Mouse (Mus musculus) midbrain, embryonic 13.5 days (tissue): ENCODE measurements around the gene Fam205a1. TPM values are rescaled to one million over a fixed set of nuclear protein-coding genes. Genes with fewer than 3 reads are reported as not detected.

ENCODE experiments used
- polyA plus RNA-seq: library from polyadenylated mRNA; unstranded; fragments of >200 nt; fragmentation: Nextera tagmentation; extraction: Ambion mirVana; gene quantifications from 2 replicates; pipeline ENCODE4 v1.2.1, GENCODE M21; 2015

Fam205a1 gene
- polyA plus RNA-seq, 1 experiment from 2014 or later, result not detected

Other genes starting within 250 kb of the Fam205a1 start
- gene Gm10591, start 241.7 kb downstream of the Fam205a1 start, polyA plus RNA-seq, result not detected in 2 replicates
- gene Gm2564, start 224.2 kb downstream of the Fam205a1 start, polyA plus RNA-seq, result not detected in 2 replicates
- gene Ccl27b, start 198.6 kb downstream of the Fam205a1 start, polyA plus RNA-seq, result not detected in 2 replicates
- gene Il11ra2, start 192.0 kb downstream of the Fam205a1 start, polyA plus RNA-seq, result not detected in 2 replicates
- 0.55 and 1.2 TPM in 2 replicates for gene 4930578G10Rik, start 118.3 kb downstream of the Fam205a1 start, polyA plus RNA-seq
- 0.45 TPM in 1 of 2 replicates, not detected in the other for gene Ccl19, start 97.3 kb downstream of the Fam205a1 start, polyA plus RNA-seq
- 0.63 TPM in 1 of 2 replicates, not detected in the other for gene Ccl21a, start 79.9 kb downstream of the Fam205a1 start, polyA plus RNA-seq
- gene Gm12394, start 2.9 kb upstream of the Fam205a1 start, polyA plus RNA-seq, result 0.35 and 0.43 TPM in 2 replicates
- 1.2 and 1.7 TPM in 2 replicates for gene Fam205c, start 20.3 kb upstream of the Fam205a1 start, polyA plus RNA-seq
- 14.8 and 15.2 TPM in 2 replicates for gene Phf24, start 62.8 kb upstream of the Fam205a1 start, polyA plus RNA-seq
- gene Dnajb5, start 95.9 kb upstream of the Fam205a1 start, polyA plus RNA-seq, result 45.9 and 58.2 TPM in 2 replicates
- 0.49 and 0.50 TPM in 2 replicates for gene 1700022I11Rik, start 115.7 kb upstream of the Fam205a1 start, polyA plus RNA-seq
- gene Vcp, start 146.6 kb upstream of the Fam205a1 start, polyA plus RNA-seq, result 560 and 579 TPM in 2 replicates
- 17.0 and 18.7 TPM in 2 replicates for gene Fancg, start 156.6 kb upstream of the Fam205a1 start, polyA plus RNA-seq
- gene Pigo, start 171.9 kb upstream of the Fam205a1 start, polyA plus RNA-seq, result 25.3 and 29.9 TPM in 2 replicates
- gene Stoml2, start 177.8 kb upstream of the Fam205a1 start, polyA plus RNA-seq, result 245 and 253 TPM in 2 replicates
- 45.4 and 55.2 TPM in 2 replicates for gene Fam214b, start 192.3 kb upstream of the Fam205a1 start, polyA plus RNA-seq
- gene Unc13b, start 205.1 kb upstream of the Fam205a1 start, polyA plus RNA-seq, result 20.0 and 20.2 TPM in 2 replicates